Mouse (Mus musculus): Measurements from ENCODE around the gene Fignl1.
A peak's percentile ranks its signal among the peaks of the same experiment; 100 is the strongest.

- TF ChIP-seq POLR2A (IDR thresholded peaks at IDR 0.05; ENCODE audit: insufficient read depth, low read length), result no peak
- TF ChIP-seq CTCF (IDR thresholded peaks at IDR 0.05; ENCODE audit: low read depth, low read length), result no peak
- 0 out of 2 replicates have a peak, but pooled peaks have one; percentile 26 for TF ChIP-seq EP300 (IDR thresholded peaks at IDR 0.05; ENCODE audit: insufficient read depth, low read depth, low read length)
These were observed 828 bp upstream of the Fignl1 start for GRCm38 (mm10) chr11:11809404-11810175.
